Mouse (Mus musculus) gastrocnemius, postnatal 10 days (tissue): ENCODE results near the gene Bend7. TPM values are rescaled to one million over a fixed set of nuclear protein-coding genes. Genes with fewer than 3 reads are reported as not detected.

ENCODE experiments used
- DNase-seq: peaks from one replicate; pipeline ENCODE4 v3.0.0; 2021; ENCODE audit warnings: mixed read lengths
- total RNA-seq, 2 experiments: library from RNA; stranded (reverse); gene quantifications; 2 replicates each; pipeline ENCODE4 v1.2.3; 2021

Bend7 gene
- total RNA-seq, 2 experiments from 2014 or later: 2.4 to 2.5 TPM

- no peak for DNase-seq
Observed at GRCm38 (mm10) chr2:4782809-4783641, 65.4 kb downstream of the Bend7 start.

DNA sequence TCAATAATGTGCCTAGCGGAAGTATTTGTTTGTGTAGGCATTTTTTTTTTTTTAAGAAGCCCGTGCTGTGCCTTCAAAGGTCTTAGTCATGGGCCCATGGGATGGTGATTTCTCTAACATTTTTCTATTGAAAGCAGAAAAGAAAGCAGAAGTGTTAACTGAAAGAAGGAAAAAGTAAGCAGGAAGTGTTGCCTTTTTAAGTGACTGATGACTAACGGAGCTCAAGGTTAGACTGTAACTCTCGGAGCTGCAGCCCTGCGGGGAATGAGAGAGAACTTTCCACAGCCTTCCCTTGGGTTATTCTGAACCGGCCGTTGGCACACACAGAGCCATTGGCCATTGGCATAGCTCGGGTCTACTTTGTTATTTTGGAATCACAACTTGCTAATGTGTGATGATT lies 66.4 kb downstream of the Bend7 start:
- DNase-seq: no peak

GRCm38 (mm10) chr2:4785016-4785415 lies 67.4 kb downstream of the Bend7 start:
- no peak for DNase-seq

DNA sequence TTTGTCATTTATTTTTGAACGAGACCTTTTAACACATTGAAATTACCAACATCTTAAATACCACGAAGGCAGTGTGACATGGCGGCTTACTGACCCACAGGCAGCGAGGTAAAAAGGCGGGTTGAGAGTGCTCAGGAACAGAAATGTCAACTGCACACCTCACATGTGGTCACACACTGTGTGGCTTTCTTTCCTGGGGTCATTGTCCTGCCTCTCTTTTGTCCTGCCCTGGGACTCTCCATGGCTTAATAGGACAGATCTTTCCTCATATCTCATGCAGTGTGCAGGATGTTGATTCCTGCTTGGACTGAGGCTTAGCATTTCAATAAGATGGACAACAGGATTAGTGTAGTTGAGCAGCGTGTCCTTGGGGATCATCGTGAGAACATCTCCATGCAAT lies 69.6 kb downstream of the Bend7 start:
- DNase-seq: no peak

DNA sequence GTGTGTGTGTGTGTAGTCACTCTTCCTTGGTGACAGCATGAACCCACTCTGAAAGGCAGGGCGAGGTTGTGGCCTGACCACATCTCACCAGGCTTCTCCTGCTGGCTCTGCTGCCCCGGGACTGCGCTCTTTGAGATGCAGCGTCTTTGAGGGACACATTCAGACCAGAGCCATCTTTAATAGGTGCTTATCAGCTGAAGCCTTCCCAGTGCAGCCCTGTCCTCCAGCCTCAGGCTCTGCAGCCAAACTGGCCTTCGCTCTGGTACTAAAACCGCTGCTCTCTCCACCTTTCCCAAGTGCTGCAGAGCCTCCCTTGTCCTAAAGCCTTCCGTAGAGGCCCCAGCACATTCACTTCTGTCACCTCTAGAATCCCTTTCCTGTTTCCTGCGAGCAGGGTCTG lies 74.0 kb downstream of the Bend7 start:
- DNase-seq: no peak

DNA sequence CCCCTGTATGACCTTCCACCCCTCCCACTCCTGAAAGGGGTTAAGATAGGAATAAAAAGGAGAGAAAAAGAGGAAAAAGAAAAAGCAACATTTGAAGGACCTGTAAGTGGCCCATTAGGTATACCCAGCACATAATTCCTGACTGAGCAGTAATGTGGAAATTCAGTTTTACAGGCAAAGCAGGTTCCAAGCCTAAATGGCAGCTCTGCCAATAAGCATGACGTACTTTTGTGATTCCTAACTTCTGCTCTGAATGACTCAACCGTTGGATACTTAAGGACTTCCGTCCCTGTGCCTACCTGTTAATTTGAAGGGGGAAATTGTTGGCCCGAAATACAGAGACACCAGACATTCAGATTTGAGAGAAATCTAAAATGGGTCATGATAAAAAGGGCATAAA lies 74.9 kb downstream of the Bend7 start:
- no peak for DNase-seq

DNA sequence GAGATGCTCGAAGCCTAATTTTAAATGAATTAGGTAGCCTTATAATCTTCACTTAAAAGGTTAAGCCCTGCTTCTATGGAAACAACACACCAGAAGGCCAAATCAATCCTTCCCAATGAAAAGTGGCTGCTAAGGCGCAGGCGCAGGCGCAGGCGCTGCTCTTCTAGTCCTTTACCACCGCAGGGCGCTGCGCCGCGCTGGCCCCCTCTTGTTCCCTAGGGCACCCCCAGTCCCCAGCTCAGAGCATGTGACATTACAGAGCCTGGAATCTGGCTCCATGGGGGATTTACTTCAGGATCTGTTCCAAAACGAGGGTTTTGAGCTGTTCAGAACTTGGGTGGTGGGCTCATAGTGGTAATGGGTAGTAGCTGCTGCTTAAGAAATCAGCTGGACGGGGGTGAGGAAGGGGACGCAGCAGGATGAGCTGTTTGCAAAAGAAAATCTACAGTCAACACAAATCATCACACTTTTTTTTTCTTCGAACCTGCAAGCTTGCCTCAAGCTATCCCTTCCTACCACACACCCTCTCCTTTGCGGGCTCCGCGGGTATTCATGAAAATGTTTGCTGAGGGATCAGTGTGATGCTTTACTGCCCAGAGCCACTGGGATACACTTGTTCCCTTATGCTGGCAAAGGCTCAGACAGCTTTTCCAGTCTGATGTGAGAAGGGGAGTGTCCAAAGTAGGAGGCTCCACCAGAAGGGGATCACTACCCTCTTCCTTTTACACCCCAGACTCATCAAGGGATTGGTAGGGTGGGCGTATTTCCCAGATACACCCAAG lies 85.0 kb downstream of the Bend7 start:
- DNase-seq: no peak

DNA sequence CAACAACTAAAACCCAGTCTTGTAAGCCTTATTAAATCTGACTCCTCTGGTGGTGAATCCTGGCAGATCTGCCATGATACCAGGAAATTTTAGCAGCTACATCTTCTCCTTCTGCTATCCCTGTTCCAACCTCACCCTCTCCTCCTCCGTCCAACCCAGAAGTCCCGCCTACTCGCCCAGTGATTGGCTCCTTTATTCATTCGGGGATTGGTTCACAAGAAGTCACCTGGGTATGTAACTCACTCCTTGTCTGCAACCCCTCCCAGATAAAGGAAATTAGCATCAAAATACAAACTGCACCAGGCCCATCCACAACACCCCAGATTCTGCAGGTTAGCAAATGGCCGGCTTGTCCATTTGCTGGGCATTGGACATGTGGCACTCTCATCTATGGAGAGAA lies 98.7 kb downstream of the Bend7 start:
- no peak for DNase-seq

DNA sequence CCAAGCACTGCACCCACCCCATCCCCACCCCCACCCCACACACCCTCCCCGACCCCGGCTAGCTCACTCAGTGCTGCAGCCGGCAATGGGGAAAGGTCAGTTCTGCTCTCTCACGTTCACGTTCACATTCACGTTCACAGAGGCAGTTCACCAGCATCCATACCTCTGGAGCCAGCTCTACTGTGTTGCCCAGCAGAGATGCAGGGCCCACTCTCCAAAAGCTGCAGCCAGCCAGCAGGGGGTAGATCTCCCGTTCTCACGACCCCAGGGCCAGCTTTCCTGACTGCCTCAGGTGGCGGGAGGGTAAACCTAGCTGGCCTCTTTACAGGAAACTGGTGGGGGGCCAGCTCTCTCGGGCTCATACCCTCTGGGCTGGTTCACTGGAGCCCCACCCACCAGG lies 100.0 kb downstream of the Bend7 start:
- no peak for DNase-seq

DNA sequence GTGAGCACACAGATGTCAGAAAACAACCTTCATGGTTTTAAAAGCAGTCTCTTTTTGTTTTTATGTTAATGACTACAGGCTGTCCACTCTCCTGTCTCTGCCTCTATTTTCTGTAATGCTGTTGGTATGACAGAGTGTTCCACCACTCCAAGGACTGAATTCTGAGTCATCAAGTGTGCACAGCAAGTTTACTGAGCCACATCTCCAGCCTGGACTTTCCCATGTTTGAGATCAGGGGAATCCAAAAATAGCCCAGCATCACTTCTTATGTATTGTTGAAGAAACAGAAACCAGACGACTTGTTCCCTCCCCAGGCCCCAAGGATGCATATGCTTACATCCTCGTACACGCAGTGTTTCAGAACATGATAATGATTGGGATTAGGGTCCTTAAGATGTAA lies 102.6 kb downstream of the Bend7 start:
- DNase-seq: no peak

- no peak for DNase-seq
Observed at GRCm38 (mm10) chr2:4824067-4824466, 106.4 kb downstream of the Bend7 start.

DNA sequence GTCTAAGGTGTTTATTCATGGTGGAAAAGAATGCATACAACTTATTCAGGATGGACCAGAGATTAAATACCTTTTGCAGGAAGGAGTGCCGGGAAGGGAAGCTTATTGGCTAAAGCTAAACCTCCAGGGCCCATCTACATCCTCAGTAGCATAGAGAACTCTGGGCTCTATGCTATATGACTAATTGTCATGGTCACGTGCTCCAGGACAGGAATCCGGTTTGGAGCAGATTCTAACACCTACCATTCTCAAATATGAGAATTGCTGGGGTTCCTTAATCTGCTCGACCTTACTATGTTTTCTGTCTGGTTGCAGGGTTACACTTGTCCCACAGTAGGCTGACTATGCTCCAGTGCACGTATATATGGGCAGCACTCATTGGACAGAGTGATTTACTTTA lies 110.4 kb downstream of the Bend7 start:
- DNase-seq: no peak

DNA sequence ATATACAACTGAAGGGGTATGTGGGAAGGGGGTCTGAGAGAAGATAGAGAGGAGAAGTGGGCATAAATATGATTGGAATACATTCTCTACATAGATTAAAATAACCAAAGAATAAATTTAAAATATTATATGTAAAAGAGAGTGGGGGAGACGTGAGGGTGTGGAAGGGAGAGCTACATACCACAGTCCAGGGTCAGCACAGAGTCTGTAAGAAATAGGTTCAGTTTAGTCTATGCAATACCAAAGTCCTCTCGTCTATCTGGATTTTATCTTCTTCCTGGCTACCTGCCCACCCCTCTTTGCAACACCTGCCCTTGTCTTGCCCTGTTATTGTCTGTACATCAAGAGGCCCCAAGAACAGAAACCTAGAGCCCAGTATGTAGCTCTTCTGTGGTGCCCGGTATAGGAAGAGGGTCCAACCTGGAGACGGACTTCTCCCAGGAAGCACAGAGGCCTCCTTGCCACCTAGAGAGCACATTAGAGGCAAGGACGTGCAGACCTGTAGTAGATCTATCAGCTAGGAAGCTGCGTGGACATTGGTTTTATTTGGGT lies 110.9 kb downstream of the Bend7 start:
- DNase-seq: no peak

DNA sequence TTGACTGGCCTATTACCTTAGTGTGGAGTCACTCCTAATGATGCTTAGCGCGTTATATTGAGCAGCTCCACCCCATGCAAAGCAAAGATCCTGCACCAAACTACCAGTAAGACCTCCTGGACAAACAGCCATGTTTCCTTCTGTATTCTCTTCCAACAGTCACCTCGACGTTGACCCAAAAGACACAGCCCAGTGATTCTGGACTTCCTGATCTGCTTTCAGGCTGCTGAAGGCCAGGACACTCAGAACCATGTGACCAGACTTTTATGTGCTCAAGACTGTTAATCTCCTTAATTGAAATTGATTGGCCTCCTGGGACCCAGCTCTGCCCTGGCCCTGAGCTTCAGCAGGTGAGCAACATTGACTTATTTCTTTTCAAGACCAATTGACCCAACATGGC lies 111.4 kb downstream of the Bend7 start:
- no peak for DNase-seq

DNA sequence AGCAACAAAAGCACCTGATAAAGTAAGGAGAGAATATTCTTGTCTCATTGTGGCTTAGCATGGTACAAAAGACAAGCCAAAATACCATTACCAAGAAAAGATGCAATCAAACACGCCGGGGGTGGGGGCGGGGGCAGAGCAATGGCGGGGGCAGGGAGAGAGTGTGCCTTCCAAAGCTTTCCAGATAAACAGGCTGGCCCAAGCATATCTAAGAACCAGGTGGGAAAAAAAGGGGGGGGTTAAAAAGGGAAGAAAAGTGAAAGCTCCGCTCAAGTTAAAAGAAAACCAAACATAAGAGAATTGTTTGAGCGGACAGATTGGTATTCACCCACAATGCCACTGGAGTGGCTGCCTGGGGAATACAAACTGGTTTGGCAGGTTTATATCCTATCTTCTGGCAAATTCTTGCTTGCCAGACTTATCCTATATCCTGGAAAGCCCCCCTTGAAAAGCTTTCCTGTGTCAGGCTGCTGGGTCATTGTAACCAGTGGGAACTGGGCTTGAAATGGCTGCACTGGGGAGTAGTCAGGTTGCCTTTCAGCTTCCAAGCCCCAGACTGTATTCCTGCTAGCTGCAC lies 111.9 kb downstream of the Bend7 start:
- DNase-seq: no peak

DNA sequence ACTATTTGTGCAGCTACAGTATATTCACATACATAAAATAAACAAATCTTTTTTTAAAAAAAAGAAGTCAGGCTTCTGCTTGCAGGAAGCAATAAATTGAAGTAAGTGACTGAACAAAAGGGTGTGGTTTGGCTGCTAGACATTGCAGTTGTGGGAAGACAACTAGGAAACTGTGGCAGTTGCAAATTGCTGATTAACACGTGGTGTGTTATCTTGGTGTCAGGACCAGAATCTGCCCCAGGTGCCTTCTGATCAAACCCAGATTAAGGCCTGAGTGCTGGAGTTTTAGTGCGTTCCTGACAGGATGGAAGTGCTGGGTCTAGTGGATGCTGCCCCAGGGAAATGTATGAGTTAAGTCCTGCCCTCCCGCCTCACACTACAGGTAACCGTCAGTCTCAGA lies 113.9 kb downstream of the Bend7 start:
- DNase-seq: no peak

DNA sequence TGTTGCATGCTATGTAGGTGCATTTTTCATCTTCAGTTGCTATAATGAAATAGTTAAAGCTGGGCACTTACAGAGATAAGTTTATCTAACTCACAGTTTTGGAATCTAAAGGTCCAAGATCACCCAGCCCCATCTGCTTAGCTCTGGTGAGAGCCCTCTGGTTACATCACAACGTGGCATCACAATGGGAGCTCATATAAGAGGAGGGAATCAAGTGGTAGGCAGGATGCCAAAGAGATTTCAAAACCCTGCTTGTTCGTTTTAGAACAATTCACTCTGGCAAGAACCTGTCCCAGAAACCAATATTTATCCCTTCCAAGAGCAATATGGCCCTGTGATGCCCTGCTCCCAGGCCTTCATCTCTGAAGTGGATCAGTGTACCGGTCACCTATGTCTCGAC lies 114.5 kb downstream of the Bend7 start:
- DNase-seq: no peak

DNA sequence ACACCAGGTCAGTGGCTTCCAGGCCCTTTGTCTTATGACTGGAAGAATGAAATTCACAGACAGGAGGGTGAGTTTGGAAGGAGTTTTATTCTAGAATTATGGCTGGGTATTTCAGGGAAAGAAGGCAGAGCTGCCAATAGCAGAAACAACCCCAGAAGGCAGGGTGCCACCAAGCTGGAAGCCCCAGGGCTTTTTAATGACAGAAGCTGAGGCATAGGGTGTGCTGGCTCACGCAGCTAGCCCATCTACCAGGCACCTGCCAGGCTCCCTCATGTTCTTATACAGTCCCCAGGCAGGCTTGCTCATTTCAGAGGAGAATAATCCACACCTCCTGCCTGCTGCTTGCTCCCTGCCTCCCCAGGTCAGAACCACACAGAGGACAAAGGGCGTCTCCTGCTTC lies 131.8 kb downstream of the Bend7 start:
- no peak for DNase-seq

Other genes with a start within 250 kb of the Bend7 start
- 10 to 100 TPM; 34.3 to 35.4 TPM for gene Prpf18, start 65.7 kb upstream of the Bend7 start, total RNA-seq
- 10 to 100 TPM; 24.0 to 29.2 TPM for gene Sephs1, start 163.7 kb downstream of the Bend7 start, total RNA-seq
- gene Phyh, start 201.2 kb downstream of the Bend7 start, total RNA-seq: 10 to 100 TPM; 71.6 to 83.9 TPM